Mouse (Mus musculus): ENCODE measurements around the gene Wdr70.

- TF ChIP-seq CTCF (conservative IDR thresholded peaks at IDR 0.05; ENCODE audit: low read length) (no peak), NANOG (IDR thresholded peaks at IDR 0.05; ENCODE audit: borderline replicate concordance, low read length) (no peak), POU5F1 (IDR thresholded peaks at IDR 0.05; ENCODE audit: borderline replicate concordance, low read length) (no peak)
Measured at GRCm38 (mm10) chr15:7934580-7934979, 164.4 kb downstream of the Wdr70 start.

Measured in E14TG2a.4 (cell line).